Mouse (Mus musculus): ENCODE results near the gene Cdc34b.

The Cdc34b gene

DNA sequence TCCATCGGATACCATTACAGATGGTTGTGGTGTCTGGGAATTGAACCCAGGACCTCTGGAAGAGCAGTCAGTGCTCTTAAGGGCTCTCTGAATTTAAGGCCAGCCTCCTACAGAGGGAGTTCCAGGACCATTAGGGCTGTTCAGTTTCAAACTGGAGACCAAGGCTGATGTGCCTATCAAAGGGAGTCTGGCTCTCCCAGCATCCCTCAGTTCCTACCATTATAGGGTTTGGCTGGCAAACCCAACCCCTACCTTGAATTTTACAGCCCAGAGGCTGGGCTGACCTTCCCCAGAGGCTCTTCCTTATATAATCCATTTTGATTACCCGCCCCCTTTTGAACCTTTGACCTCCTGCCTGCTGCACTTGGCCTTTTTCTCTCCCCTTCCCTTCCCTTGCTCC, 5.8 kb upstream of the Cdc34b start:
- DNase-seq = no peak

DNA sequence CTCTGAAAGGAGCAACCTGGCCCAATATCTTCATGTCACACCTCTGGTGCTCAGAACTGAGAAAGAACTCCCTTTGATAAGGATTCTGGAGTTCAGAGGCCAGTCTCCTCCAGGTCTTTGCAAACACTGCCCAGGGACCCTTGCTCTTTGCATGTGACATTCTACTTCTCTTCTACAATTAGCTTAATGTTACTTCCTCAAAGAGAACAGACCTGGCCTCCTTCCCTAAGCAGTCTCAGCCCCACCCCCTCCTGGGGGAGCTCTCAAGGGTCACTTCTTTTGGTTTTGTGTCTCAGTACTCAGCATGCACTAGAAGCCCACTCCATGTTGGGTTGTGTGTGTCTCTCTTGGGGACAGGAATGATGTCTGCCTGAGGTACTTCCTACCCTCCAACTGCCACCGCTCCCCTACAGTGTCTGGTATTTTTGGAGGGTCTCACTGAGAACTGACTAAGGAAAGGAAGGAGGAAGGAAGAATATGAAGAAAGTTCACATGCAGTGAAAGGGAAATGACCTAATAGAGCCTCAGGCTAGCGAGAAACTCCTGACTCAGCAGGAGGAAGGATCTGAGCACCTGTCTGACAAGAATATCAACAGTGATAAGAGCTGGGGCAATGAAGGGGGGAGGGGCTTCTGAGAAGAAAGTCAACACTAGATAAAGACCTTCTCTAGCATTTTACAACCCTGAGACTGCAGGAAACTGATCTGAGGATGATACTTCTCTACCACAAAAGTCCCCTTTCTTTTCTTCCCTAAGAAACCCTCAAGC, 11.5 kb downstream of the Cdc34b start:
- DNase-seq = no peak

DNA sequence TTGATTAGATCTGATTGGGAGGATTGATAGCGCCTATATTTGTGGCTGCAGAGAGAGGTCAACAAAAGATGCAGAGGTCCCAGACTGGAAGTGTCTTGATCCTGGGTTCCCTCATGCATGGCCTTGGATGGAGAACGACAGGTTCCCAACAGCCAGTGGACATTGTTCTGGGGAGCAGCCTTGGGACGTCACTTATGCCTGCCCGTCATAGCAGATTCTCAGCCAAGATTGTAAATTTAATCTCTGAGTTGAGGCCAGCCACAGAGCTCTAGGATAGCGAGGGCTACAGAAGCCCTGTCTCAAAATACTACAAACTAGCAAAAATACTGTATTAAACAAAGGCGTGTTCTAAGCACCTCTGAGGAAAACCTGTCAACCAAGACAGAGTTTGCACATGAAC, 18.3 kb downstream of the Cdc34b start:
- no peak for DNase-seq

DNA sequence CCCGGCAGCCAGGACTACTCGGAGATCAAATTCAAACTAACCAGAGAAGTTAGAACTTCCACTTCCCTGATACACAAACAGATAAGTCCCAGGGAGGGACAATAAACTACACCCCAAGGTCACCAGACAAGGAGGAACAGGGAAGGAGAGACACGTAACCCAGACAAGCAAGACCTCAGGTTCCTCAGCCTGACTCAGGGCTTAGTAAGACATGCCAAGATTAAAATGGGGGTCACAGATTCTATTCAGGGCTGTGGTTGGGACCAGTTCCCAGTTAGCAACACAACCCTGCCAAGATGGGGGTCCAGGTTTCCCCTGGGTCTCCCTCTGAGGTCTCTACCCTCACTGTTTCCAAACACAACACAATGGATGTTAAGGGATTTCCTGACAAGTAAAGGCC, 18.8 kb downstream of the Cdc34b start:
- no peak for DNase-seq

DNA sequence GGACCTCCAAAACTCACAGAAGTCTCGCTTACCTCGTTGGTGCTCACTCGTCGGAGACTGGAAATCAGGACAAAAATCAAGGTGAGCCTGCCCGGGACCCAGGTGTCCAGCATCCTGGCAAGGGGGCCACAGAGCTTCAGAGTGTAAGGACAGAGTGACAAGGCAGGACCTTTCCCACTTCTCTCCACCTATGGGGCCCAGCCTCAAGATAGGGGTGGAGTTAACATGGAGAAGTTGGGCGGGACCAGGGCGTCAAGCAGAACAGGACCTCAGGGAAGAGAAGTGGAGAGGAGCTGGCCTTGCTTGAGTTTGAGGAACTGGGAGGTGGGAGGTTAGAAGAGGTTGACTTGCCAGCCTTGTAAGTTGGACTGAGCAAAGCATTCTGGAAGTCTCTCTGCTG, 19.2 kb downstream of the Cdc34b start:
- no peak for DNase-seq

DNA sequence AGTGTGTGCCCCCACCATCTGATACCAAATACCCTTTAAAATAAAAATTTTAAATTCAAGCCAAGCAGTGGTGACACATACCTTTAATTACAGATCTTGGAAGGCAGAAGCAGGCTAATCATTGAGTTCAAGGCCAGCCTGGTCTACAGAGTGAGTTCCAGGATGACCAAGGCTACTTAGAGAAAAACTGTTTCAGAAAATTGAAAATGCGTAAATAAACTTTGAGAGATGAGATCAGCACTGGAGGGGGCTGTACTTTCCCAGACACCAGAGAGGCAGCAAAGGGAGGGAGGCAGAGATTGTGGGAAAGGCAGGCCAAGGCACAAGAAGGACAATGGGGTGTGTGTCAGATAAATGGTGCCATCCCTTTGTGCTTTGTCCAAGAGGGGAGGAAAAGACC, 20.7 kb downstream of the Cdc34b start:
- DNase-seq = no peak

DNA sequence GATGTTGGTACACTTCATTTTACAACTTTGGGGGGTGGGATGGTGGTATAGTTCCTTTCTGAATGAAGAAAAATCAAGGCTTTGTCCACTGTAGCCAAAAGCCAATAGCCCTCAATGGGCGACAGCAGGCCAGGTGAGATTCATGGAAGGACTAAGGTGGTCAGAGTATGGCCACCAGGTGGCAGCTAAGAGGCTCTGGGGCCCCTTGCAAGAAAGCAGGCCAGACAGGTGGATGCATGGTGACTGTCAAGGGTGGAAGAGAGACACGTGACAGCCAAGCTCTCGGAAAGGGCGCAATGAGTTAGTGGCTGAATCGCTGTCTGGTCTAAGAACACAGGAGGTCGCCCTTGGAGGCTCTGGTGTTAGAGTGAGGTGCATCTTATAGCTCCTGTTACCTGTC, 21.2 kb downstream of the Cdc34b start:
- DNase-seq = no peak

DNA sequence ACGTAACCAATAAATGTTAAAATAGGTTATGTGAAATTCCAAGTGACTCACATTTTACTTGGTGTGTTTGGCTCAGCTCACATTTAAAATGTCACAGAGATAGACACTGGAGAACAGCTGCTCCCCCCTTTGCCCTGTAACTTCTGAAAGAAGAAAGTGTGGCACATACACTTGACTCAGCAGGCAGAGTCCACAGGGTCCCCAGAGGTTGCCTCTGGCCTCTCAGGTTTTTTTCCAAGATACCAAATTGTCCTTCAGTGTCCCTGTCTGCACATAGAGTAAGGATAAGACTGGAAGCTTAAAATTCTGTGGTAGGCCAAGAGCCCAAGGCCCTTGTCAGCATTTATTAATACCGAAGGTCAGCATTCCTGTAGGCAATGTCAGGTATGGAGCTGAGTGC, 25.7 kb downstream of the Cdc34b start:
- DNase-seq = no peak

DNA sequence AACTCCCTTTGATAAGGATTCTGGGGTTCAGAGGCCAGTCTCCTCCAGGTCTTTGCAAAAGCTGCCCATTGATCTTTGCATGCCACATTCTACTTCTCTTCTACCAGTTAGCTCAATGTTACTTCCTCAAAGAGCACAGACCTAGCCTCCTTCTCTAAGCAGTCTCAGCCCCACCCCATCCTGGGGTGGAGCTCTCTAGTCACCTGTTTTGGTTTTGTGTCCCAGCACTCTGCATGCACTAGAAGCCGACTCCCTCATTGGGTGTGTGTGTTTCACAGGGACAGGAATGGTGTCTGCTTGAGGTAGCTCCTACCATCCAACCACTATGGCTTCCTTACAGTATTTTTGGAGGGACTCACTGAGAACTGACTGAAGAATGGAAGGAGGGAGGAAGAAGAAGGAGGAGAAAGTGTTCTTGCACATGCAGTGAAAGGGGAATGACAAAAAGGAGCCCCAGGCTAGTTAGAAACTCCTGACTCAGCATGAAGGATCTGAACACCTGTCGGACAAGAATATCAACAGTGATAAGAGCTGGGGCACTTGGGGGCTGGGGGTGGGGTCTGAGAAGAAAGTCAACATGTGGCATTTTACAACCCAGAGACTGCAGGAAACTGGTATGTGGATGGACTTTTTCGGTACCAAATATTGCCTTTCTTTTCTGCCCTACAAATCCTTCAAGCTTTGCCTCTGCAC, 30.9 kb downstream of the Cdc34b start:
- DNase-seq = no peak

DNA sequence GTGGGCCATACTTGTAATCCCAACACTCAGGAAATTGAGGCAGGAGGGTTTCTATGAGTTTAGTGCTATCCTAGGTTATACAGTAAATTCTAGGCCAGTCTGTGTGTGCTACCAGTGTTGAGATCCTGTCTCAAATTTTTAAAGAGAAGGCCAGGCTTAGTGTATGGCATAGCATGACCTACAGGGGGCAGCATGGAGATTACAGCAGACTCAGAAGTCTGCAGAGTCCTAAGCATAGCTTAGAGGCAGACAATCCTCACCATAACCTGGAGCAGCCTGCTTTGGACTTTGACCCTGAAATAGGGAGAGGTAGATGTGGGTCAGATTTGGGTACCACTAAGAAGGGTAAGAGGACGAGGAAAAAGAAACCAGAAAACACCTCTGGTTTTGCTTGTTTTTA, 32.3 kb downstream of the Cdc34b start:
- no peak for DNase-seq

DNA sequence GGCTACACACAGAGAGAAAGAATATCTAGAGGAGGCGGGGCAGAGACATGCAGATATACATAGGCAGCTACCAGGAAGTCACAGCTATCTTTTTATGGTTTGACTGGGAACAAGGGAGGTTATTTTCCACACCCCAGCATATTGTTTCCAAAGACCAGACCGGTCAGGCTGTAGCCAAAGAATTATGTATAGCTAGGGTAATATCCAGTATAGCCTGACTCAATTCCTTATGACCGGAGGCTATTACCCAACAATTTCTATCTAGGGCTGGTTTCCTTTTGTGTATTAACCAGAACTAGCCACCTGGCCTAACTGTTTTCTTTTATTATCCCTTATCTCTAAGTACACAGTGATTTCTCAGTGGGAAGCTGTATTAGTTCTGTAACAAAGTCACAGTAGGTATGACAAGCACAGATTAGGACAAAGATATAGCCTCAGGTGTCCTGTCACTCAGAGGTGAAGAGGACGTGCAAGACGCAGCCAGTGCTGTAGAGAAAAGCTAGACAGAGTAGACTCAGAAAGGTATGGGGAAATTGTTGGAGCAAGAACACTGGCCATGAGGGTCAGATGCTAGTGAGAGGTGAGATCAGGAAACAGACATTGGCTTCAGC, 33.4 kb downstream of the Cdc34b start:
- DNase-seq = no peak

DNA sequence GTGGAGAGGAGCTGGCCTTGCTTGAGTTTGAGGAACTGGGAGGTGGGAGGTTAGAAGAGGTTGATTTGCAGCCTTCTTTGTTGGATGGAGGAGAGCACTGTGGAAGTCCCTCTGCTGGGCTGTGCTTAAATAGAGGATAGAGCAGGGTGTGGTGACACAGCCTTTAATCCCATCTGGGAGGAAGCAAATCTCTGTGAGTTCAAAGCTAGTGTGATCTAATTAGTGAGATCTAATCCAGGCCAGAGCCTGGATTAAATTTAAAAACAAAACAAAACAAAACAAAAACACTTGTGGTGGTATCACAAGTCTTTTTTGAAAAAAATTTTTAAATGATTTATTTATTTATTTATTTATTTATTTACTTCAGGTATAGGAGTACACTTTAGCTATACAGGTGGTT, 41.0 kb downstream of the Cdc34b start, which contains the start of gene Tmem92:
Gene Tmem92 (minus strand): TSS at position 101 of the 400 bp plus-strand sequence.
- no peak for DNase-seq

DNA sequence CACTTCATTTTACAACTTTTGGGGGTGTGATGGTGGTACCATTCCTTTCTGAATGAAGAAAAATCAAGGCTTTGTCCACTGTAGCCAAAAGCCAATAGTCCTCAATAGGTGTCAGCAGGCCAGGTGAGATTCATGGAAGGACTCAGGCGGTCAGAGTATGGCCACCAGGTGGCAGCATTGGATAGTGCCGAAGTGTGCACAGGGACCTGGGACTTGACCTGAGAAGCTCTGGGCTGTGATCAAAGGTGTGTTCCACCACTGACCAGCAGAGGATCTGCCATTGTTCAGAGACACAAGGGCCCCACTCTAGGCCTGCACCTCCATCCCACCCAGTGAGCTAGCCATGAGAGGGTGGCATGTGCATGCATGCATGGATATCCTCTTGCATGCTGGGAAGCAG, 43.7 kb downstream of the Cdc34b start:
- DNase-seq = peak; percentile 30

DNA sequence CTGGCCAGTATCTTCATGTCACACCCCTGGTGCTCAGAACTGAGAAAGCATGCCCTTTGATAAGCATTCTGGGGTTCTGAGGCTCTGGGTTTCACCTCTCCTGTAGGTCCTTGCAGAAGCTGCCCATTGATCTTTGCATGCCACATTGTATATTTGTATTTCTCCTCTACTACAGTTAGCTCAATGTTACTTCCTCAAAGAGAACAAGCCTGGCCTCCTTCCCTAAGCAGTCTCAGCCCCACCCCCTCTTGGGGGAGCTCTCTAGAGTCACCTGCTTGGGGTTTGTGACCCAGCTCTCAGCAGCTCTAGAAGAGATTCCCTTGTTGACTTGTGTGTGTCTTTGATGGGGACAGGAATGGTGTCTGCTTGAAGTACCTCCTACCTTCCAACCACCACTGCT, 50.1 kb downstream of the Cdc34b start:
- no peak for DNase-seq

Data from right cerebral cortex, adult 18-20 months (tissue).